Mouse (Mus musculus) olfactory bulb, adult 2 months (tissue): ENCODE results near the gene Faf1.

Experiments used
- CTCF ChIP-seq: fragments of 200-500 bp; IDR thresholded peaks from 2 replicates; pipeline ENCODE4 v1.5.1; 2012; ENCODE audit warnings: low read depth, mild to moderate bottlenecking, low read length, moderate library complexity; ENCODE audit not compliant: insufficient read depth
- POLR2A ChIP-seq: fragments of 200-500 bp; IDR thresholded peaks from 2 replicates; pipeline ENCODE4 v1.6.1; 2012; ENCODE audit warnings: mild to moderate bottlenecking, low read depth, low read length, moderate library complexity; ENCODE audit not compliant: insufficient read depth

GRCm38 (mm10) chr4:109782577-109783114 lies 106.3 kb downstream of the Faf1 start:
- TF ChIP-seq POLR2A, result no peak
- TF ChIP-seq CTCF, result no peak
